Mouse (Mus musculus): Measurements from ENCODE around the gene Gadd45a. TPM values are rescaled to one million over a fixed set of nuclear protein-coding genes. Genes with fewer than 3 reads are reported as not detected.

Gene Gadd45a
- polyA plus RNA-seq, 1 experiment from 2014 or later = 54.4 TPM

GRCm38 (mm10) chr6:67056108-67056888, 19.0 kb upstream of the Gadd45a start:
- peak overlapping the region; percentile 18; the same call in 1 of the 2 replicates for H3K4me2 ChIP-seq (ENCODE audit: low read depth, low read length)
- H3K27ac ChIP-seq (ENCODE audit: low read length) = peak overlapping the region; percentile 45; the same call in 1 of the 2 replicates
- ATAC-seq (ENCODE audit: low read depth) = no peak
- H3K9ac ChIP-seq (ENCODE audit: low read depth, low read length) = no peak overlapping the region
- H3K36me3 ChIP-seq (ENCODE audit: control insufficient read depth, insufficient read depth) = no peaks in the 10 kb centered on the region
- peaks cover 32% of the 10 kb centered on the region for H3K4me1 ChIP-seq (ENCODE audit: control insufficient read depth, low read depth, low read length)
- H3K4me3 ChIP-seq (ENCODE audit: low read depth, low read length) = peak overlapping the region; percentile 1; the same call in 1 of the 2 replicates
- H3K27me3 ChIP-seq (ENCODE audit: control insufficient read depth, insufficient read depth, low read depth, low read length) = no peaks in the 10 kb centered on the region
- no peaks in the 10 kb centered on the region for H3K9me3 ChIP-seq (replicated peaks; ENCODE audit: control insufficient read depth, low read length)
- WGBS (ENCODE audit: insufficient replicate concordance) = 40% methylated on average over 15 of the region's 15 CpGs

GRCm38 (mm10) chr6:67050063-67050462, 12.8 kb upstream of the Gadd45a start:
- peak; percentile 15; the same call in 1 of the 2 replicates for ATAC-seq (ENCODE audit: low read depth)
- WGBS (ENCODE audit: insufficient replicate concordance) = 35% methylated on average over 1 of the region's 1 CpGs
- Histone ChIP-seq H3K4me1 (ENCODE audit: control insufficient read depth, low read depth, low read length) (peaks cover 14% of the 10 kb centered on the region), H3K9me3 (replicated peaks; ENCODE audit: control insufficient read depth, low read length) (no peaks in the 10 kb centered on the region), H3K36me3 (ENCODE audit: control insufficient read depth, insufficient read depth) (no peaks in the 10 kb centered on the region), H3K9ac (ENCODE audit: low read depth, low read length) (no peak overlapping the region), H3K4me3 (ENCODE audit: low read depth, low read length) (no peak overlapping the region), H3K27ac (ENCODE audit: low read length) (no peak overlapping the region), H3K4me2 (ENCODE audit: low read depth, low read length) (no peak overlapping the region), H3K27me3 (ENCODE audit: control insufficient read depth, insufficient read depth, low read depth, low read length) (no peaks in the 10 kb centered on the region)

DNA sequence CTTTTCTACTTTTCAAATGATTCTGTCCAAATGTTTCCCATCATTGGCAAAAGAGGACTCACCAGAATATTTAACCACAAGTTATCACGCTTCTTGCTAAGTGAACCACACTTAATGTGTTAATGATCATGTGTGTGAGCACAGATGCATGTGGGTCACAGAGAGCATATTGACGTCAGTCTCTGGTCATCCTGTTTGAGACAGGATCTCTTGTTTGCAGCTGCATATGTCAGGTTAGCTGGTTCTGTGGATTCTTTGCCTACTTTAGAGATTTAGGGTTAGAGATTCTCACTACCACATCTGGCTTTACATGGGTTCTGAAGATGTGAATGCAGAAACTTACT, 12.4 kb upstream of the Gadd45a start:
- Histone ChIP-seq H3K27ac (ENCODE audit: low read length) (no peak overlapping the region), H3K4me1 (ENCODE audit: control insufficient read depth, low read depth, low read length) (peaks cover 14% of the 10 kb centered on the region), H3K9ac (ENCODE audit: low read depth, low read length) (no peak overlapping the region), H3K4me3 (ENCODE audit: low read depth, low read length) (no peak overlapping the region), H3K4me2 (ENCODE audit: low read depth, low read length) (no peak overlapping the region), H3K9me3 (replicated peaks; ENCODE audit: control insufficient read depth, low read length) (no peaks in the 10 kb centered on the region), H3K36me3 (ENCODE audit: control insufficient read depth, insufficient read depth) (no peaks in the 10 kb centered on the region), H3K27me3 (ENCODE audit: control insufficient read depth, insufficient read depth, low read depth, low read length) (no peaks in the 10 kb centered on the region)
- 45% methylated on average over 2 of the region's 2 CpGs for WGBS (ENCODE audit: insufficient replicate concordance)
- no peak for ATAC-seq (ENCODE audit: low read depth)

DNA sequence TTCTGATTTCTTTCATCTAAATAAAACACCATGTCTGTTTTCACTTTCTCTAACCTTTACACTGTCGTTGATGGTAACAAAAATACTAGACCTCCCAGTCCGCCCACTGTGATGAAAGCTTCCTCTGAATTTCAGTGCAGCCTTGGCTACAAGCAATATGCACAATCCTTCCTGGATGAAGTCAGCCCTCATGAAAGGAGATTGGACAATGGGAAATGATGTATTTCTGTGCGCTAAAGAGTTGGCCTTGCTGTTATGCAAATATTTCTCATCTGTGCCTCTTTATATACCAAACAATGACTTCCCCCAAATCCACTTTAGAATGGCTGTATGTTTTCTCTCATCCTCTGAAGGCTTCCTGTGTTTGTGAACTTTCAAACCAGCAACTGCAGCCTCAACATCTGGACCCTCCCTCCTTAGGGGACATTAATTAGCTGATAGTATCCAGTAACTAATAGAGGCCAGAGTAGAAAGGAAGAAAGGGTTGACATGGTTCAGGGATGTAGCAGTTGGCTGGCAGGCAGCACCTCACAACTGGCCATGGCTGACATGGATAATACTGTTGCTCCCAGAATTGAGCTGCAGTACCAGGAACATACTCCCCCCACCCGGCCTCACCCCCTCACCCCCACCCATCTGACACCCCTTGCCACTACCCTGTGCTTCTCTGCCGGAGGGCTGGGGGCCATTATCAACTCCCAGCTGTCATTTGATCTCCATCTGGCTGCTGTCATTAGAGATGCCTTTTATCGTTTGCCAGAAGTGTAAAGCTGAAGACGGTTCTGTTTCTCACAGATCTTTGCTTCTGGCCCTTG, 11.8 kb upstream of the Gadd45a start:
- H3K4me3 ChIP-seq (ENCODE audit: low read depth, low read length) = no peak overlapping the region
- H3K9ac ChIP-seq (ENCODE audit: low read depth, low read length) = no peak overlapping the region
- H3K4me1 ChIP-seq (ENCODE audit: control insufficient read depth, low read depth, low read length) = peaks cover 14% of the 10 kb centered on the region
- no peaks in the 10 kb centered on the region for H3K9me3 ChIP-seq (replicated peaks; ENCODE audit: control insufficient read depth, low read length)
- no peaks in the 10 kb centered on the region for H3K36me3 ChIP-seq (ENCODE audit: control insufficient read depth, insufficient read depth)
- H3K27ac ChIP-seq (ENCODE audit: low read length) = no peak overlapping the region
- WGBS (ENCODE audit: insufficient replicate concordance) = 37% methylated on average over 7 of the region's 7 CpGs
- no peak overlapping the region for H3K4me2 ChIP-seq (ENCODE audit: low read depth, low read length)
- ATAC-seq (ENCODE audit: low read depth) = peak; percentile 37
- H3K27me3 ChIP-seq (ENCODE audit: control insufficient read depth, insufficient read depth, low read depth, low read length) = no peaks in the 10 kb centered on the region

GRCm38 (mm10) chr6:67048052-67048691, 10.9 kb upstream of the Gadd45a start:
- Histone ChIP-seq H3K27me3 (ENCODE audit: control insufficient read depth, insufficient read depth, low read depth, low read length) (no peaks in the 10 kb centered on the region), H3K4me3 (ENCODE audit: low read depth, low read length) (no peak overlapping the region), H3K9me3 (replicated peaks; ENCODE audit: control insufficient read depth, low read length) (no peaks in the 10 kb centered on the region), H3K36me3 (ENCODE audit: control insufficient read depth, insufficient read depth) (no peaks in the 10 kb centered on the region), H3K27ac (ENCODE audit: low read length) (no peak overlapping the region), H3K4me1 (ENCODE audit: control insufficient read depth, low read depth, low read length) (peaks cover 14% of the 10 kb centered on the region), H3K4me2 (ENCODE audit: low read depth, low read length) (no peak overlapping the region), H3K9ac (ENCODE audit: low read depth, low read length) (no peak overlapping the region)
- no peak for ATAC-seq (ENCODE audit: low read depth)
- 77% methylated on average over 3 of the region's 3 CpGs for WGBS (ENCODE audit: insufficient replicate concordance)

- no peaks in the 10 kb centered on the region for H3K27me3 ChIP-seq (ENCODE audit: control insufficient read depth, insufficient read depth, low read depth, low read length)
- H3K4me2 ChIP-seq (ENCODE audit: low read depth, low read length) = no peak overlapping the region
- H3K36me3 ChIP-seq (ENCODE audit: control insufficient read depth, insufficient read depth) = no peaks in the 10 kb centered on the region
- peak overlapping the region; percentile 50; the same call in 1 of the 2 replicates for H3K27ac ChIP-seq (ENCODE audit: low read length)
- H3K9ac ChIP-seq (ENCODE audit: low read depth, low read length) = 0 out of 2 replicates have a peak overlapping the region, but pooled peaks have one; percentile 15
- H3K4me1 ChIP-seq (ENCODE audit: control insufficient read depth, low read depth, low read length) = peaks cover 14% of the 10 kb centered on the region
- H3K4me3 ChIP-seq (ENCODE audit: low read depth, low read length) = no peak overlapping the region
- WGBS (ENCODE audit: insufficient replicate concordance) = 24% methylated on average over 3 of the region's 3 CpGs
- H3K9me3 ChIP-seq (replicated peaks; ENCODE audit: control insufficient read depth, low read length) = no peaks in the 10 kb centered on the region
- ATAC-seq (ENCODE audit: low read depth) = peak; percentile 83
Measured at GRCm38 (mm10) chr6:67046937-67047336, 9.7 kb upstream of the Gadd45a start.

- peaks cover 14% of the 10 kb centered on the region for H3K4me1 ChIP-seq (ENCODE audit: control insufficient read depth, low read depth, low read length)
- H3K36me3 ChIP-seq (ENCODE audit: control insufficient read depth, insufficient read depth) = no peaks in the 10 kb centered on the region
- no peaks in the 10 kb centered on the region for H3K27me3 ChIP-seq (ENCODE audit: control insufficient read depth, insufficient read depth, low read depth, low read length)
- H3K4me3 ChIP-seq (ENCODE audit: low read depth, low read length) = no peak overlapping the region
- no peak overlapping the region for H3K4me2 ChIP-seq (ENCODE audit: low read depth, low read length)
- H3K9me3 ChIP-seq (replicated peaks; ENCODE audit: control insufficient read depth, low read length) = no peaks in the 10 kb centered on the region
- H3K27ac ChIP-seq (ENCODE audit: low read length) = no peak overlapping the region
- 41% methylated on average over 3 of the region's 3 CpGs for WGBS (ENCODE audit: insufficient replicate concordance)
- no peak for ATAC-seq (ENCODE audit: low read depth)
- no peak overlapping the region for H3K9ac ChIP-seq (ENCODE audit: low read depth, low read length)
Measured at GRCm38 (mm10) chr6:67045424-67045823, 8.2 kb upstream of the Gadd45a start.

GRCm38 (mm10) chr6:67040904-67041410, 3.7 kb upstream of the Gadd45a start:
- no peaks in the 10 kb centered on the region for H3K36me3 ChIP-seq (ENCODE audit: control insufficient read depth, insufficient read depth)
- ATAC-seq (ENCODE audit: low read depth) = no peak
- 55% methylated on average over 4 of the region's 4 CpGs for WGBS (ENCODE audit: insufficient replicate concordance)
- no peak overlapping the region for H3K4me3 ChIP-seq (ENCODE audit: low read depth, low read length)
- no peaks in the 10 kb centered on the region for H3K9me3 ChIP-seq (replicated peaks; ENCODE audit: control insufficient read depth, low read length)
- H3K27ac ChIP-seq (ENCODE audit: low read length) = no peak overlapping the region
- H3K27me3 ChIP-seq (ENCODE audit: control insufficient read depth, insufficient read depth, low read depth, low read length) = no peaks in the 10 kb centered on the region
- H3K9ac ChIP-seq (ENCODE audit: low read depth, low read length) = no peak overlapping the region
- H3K4me1 ChIP-seq (ENCODE audit: control insufficient read depth, low read depth, low read length) = peaks cover 5% of the 10 kb centered on the region
- H3K4me2 ChIP-seq (ENCODE audit: low read depth, low read length) = no peak overlapping the region
